Mouse (Mus musculus): ENCODE measurements at regions not wholly inside any gene's neighbourhood (a gene's known extent, or its start where the extent isn't known, plus 50 kb on each side); places are given as distances from the start of the nearest gene placed in this dataset.

DNA sequence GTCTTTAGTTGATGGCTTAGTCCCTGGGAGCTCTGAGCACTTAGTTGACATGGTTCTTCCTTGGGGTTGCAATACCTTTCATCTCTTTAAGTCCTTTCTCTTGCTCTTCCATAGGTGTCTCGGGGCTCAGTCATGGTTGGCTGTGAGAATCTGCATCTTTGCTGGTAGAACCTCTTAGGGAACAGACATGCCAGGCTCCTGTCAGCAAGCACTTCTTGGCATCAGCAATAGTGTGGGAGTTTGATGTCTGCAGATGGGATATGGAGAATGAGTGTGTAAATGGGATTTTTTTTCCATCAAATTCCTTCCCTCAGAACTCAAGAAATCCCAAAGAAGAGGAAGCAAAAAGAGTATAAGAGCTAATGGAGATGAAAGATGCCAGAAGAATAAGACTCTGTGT, 1975.9 kb upstream of the Gm12353 start:
- no peaks in the 10 kb centered on the region for H3K9me3 ChIP-seq
- no peak for ATAC-seq
- no peak overlapping the region for H3K4me2 ChIP-seq (replicated peaks)
- H3K27me3 ChIP-seq (replicated peaks): no peaks in the 10 kb centered on the region
- H3K4me1 ChIP-seq (replicated peaks): no peaks in the 10 kb centered on the region
- no peak overlapping the region for H3K4me3 ChIP-seq (replicated peaks)
- H3K36me3 ChIP-seq: no peaks in the 10 kb centered on the region
- H3K9ac ChIP-seq: no peak overlapping the region
- no peak overlapping the region for H3K27ac ChIP-seq
- WGBS: 75% methylated on average over 1 of the region's 1 CpGs

DNA sequence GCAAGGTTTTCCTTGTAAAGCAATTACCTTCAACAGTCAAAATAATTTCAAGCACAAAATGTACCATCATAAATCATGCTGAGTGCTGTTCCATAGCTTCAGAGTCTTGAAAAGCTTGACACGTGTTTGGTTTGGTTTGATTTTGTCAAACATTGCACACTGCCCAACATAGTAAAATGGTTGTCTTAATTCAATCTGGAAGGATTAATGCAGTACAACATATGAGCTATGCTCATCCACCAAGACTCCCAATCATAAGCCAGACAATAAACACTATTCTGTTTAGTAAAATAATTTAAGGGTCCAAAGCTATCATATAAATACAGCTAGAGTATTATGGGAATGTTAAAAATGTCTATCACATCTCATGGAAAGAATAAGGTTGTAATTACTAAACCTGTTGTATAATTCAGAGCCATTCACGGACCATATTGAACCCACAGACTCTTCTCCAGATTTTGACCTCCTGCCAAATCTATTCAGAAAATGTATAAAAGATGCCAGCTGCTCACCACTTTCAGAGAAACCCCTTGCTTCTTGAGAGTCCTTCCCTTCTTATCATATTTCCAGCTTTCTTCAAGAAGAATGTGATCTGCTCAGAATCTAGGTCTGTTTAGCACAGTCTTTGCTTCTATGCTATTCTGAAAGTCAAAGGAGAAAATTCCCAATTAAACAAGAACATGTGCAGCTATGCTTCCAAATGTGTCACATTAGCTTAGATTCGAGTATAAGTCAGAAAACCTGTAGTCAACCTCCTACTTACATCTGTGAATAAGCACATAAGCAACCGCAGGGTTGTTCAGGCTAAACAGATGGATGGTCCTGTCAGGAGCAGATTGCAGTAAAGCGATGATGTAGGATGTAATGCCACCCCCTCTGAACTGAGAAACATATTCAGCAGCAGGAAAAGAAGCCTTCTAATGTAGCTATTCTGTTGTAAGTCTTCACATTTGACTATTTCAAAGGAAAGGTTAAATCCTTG, 1969.4 kb upstream of the Gm12353 start:
- WGBS: 64% methylated on average over 5 of the region's 5 CpGs
- Histone ChIP-seq H3K4me3 (replicated peaks) (no peak overlapping the region), H3K36me3 (no peaks in the 10 kb centered on the region), H3K4me2 (replicated peaks) (no peak overlapping the region), H3K4me1 (replicated peaks) (no peaks in the 10 kb centered on the region), H3K27me3 (replicated peaks) (no peaks in the 10 kb centered on the region), H3K9ac (no peak overlapping the region), H3K9me3 (no peaks in the 10 kb centered on the region), H3K27ac (no peak overlapping the region)
- no peak for ATAC-seq

DNA sequence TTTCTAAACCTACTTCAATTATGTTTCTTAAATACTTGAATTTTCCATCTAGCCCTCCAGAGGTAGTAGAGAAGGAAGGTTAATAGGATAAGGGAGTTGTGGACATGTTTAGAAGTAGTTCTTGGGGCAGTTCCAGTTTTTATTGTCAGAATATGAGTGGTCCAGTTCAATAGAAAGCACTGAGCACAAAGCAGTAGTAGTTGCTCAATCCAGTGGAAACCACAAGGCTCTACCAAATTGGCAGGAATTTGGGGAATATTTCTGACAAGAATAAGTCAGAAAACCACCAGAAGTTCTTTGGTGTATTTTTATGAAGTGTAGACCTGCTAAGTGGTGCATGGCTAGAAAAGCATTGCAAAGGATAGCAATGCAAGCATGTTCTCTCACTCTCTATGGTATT, 1958.5 kb upstream of the Gm12353 start:
- Histone ChIP-seq H3K4me3 (replicated peaks) (no peak overlapping the region), H3K9ac (no peak overlapping the region), H3K36me3 (no peaks in the 10 kb centered on the region), H3K9me3 (no peaks in the 10 kb centered on the region), H3K4me2 (replicated peaks) (no peak overlapping the region), H3K27ac (no peak overlapping the region), H3K4me1 (replicated peaks) (no peaks in the 10 kb centered on the region), H3K27me3 (replicated peaks) (no peaks in the 10 kb centered on the region)
- ATAC-seq: no peak

DNA sequence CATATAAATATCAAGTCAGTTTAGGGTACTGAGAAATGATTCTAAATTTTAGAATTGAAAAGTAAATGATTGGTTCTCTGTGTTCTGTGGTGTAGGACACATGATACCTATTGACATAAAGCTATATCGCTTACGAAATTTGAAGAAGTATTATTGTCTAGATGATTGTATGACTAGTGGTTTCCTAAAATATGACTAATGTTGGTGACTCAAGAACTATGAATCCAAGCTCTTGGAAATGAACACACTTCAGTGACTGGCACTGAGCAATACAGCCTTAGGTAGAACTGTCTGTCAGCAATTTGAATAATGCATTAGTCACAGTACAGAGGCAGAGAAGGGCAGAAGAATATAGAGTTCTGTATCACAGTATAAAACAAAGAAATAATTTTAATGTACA, 1955.9 kb upstream of the Gm12353 start:
- 94% methylated on average over 2 of the region's 2 CpGs for WGBS
- no peaks in the 10 kb centered on the region for H3K27me3 ChIP-seq (replicated peaks)
- no peak overlapping the region for H3K4me2 ChIP-seq (replicated peaks)
- H3K9me3 ChIP-seq: no peaks in the 10 kb centered on the region
- H3K9ac ChIP-seq: no peak overlapping the region
- no peaks in the 10 kb centered on the region for H3K36me3 ChIP-seq
- H3K27ac ChIP-seq: no peak overlapping the region
- no peak for ATAC-seq
- H3K4me1 ChIP-seq (replicated peaks): no peaks in the 10 kb centered on the region
- H3K4me3 ChIP-seq (replicated peaks): no peak overlapping the region

DNA sequence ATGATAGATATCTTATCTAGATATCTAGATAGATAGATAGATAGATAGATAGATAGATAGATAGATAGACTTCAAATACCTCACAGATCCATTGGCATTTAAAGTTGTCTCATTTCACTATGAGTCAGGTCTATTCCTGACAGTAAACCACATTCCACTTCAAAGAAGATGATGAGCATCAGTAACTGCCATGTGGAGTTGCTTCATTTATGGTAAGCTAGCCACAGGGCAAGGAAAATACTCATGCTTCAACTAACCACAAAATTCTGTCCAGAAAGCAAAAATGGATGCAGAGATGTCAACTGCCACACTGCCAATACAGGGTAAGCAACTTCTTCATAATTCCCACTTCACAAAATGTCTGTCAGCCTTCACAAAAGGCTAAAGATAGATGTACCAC, 1951.7 kb upstream of the Gm12353 start:
- Histone ChIP-seq H3K4me3 (replicated peaks) (no peak overlapping the region), H3K27me3 (replicated peaks) (no peaks in the 10 kb centered on the region), H3K4me2 (replicated peaks) (no peak overlapping the region), H3K9me3 (no peaks in the 10 kb centered on the region), H3K27ac (no peak overlapping the region), H3K9ac (no peak overlapping the region), H3K36me3 (no peaks in the 10 kb centered on the region), H3K4me1 (replicated peaks) (no peaks in the 10 kb centered on the region)
- no peak for ATAC-seq

DNA sequence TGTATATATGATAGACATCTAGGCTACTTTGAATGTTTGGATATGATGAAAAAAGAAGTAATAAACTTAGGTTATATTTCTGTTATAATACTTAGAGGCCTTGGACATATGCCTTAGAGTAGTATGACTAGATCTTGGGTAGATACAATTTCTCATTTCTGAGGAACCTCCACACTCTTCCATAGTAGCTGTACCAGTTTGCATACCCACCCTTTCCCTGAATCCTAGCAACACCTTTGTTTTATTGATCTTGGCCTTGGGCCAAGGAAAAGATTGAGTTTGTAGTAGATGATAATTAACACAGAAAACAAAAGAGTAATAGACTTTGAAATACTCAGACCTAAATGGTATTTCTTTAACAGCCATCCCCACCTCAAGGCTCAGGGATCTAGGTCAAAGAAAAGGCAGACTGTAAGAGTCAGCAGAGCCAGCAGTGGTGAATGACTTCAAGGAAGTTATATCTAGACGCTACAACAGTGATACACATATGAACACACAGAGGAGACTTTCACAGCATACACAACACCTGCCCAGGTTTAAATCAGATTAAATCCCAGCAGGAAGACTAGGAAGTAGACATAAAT, 1937.9 kb upstream of the Gm12353 start:
- H3K36me3 ChIP-seq: no peaks in the 10 kb centered on the region
- H3K27me3 ChIP-seq (replicated peaks): no peaks in the 10 kb centered on the region
- peak; percentile 89 for ATAC-seq
- 78% methylated on average over 1 of the region's 1 CpGs for WGBS
- no peak overlapping the region for H3K27ac ChIP-seq
- no peak overlapping the region for H3K9ac ChIP-seq
- H3K4me2 ChIP-seq (replicated peaks): no peak overlapping the region
- H3K4me1 ChIP-seq (replicated peaks): no peaks in the 10 kb centered on the region
- H3K9me3 ChIP-seq: no peaks in the 10 kb centered on the region
- H3K4me3 ChIP-seq (replicated peaks): no peak overlapping the region

Data from intestine, embryonic 15.5 days (tissue).